8 mouse cellular contexts compared by ENCODE assay signal in the genomic region with DNA sequence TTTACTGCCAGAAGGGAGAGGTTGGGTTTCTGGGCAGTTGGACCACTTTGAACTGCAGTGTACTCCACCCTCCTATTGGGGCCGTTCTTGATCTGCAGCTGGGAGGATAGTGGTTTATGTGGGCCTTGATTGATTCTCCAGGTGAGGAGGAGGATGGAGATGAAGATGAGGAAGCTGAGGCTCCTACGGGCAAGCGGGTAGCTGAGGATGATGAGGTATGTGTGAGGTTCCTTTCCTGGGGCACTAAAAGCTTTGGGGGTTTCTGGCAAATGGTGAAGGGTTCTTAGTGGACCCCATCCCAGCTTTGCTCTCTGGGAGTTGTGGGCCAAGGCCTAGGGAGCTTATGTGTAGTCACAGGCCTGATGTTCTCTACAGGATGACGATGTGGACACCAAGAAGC. TPM values are rescaled to one million over a fixed set of nuclear protein-coding genes. Genes with fewer than 3 reads are reported as not detected.
A peak's percentile ranks its signal among the peaks of the same experiment; 100 is the strongest.
DNase-seq lines count a peak whose midpoint lies in the region; ATAC-seq and TF ChIP-seq lines count a peak whose summit lies in the region.

No protein-coding gene starts in this region.

- H3K4me1 ChIP-seq in heart, embryonic 11.5 days (ENCODE audit: control insufficient read depth, insufficient read depth, low read length) = peaks cover 30% of the 10 kb centered on the region
- H3K4me1 ChIP-seq in ES-Bruce4 (ENCODE audit: control insufficient read depth, insufficient read depth, low read length) = no peaks in the 10 kb centered on the region
- H3K4me1 ChIP-seq in hindbrain, embryonic 10.5 days (replicated peaks) = peaks cover 48% of the 10 kb centered on the region
- peaks cover 46% of the 10 kb centered on the region for H3K4me1 ChIP-seq in midbrain, embryonic 10.5 days

- WGBS in heart, embryonic 11.5 days (ENCODE audit: insufficient replicate concordance) = 62% methylated on average over 4 of the region's 4 CpGs
- WGBS in hindbrain, embryonic 10.5 days = 63% methylated on average over 4 of the region's 4 CpGs
- 58% methylated on average over 4 of the region's 4 CpGs for WGBS in midbrain, embryonic 10.5 days

- peak overlapping the region; percentile 90 for H3K4me2 ChIP-seq in heart, embryonic 11.5 days

- no peak overlapping the region for H3K27ac ChIP-seq in heart, embryonic 11.5 days (ENCODE audit: low read depth, low read length)
- peak overlapping the region; percentile 48 for H3K27ac ChIP-seq in ES-Bruce4 (ENCODE audit: insufficient read depth, low read length)
- H3K27ac ChIP-seq in hindbrain, embryonic 10.5 days = peak overlapping the region; percentile 99
- peak overlapping the region; percentile 100; the same call in 1 of the 2 replicates for H3K27ac ChIP-seq in midbrain, embryonic 10.5 days (replicated peaks)

- H3K9ac ChIP-seq in heart, embryonic 11.5 days (ENCODE audit: low read depth, low read length) = peak overlapping the region; percentile 100
- peak overlapping the region; percentile 99 for H3K9ac ChIP-seq in ES-Bruce4 (ENCODE audit: low read depth, poor library complexity, severe bottlenecking)

- no peak for TF ChIP-seq POLR2A in ES-Bruce4 (IDR thresholded peaks at IDR 0.05; ENCODE audit: insufficient read depth, low read length)

- TF ChIP-seq EP300 in ES-Bruce4 (IDR thresholded peaks at IDR 0.05; ENCODE audit: insufficient read depth, low read depth, low read length) = no peak

- no peaks in the 10 kb centered on the region for H3K27me3 ChIP-seq in heart, embryonic 11.5 days (ENCODE audit: control insufficient read depth, insufficient read depth, low read length)
- no peaks in the 10 kb centered on the region for H3K27me3 ChIP-seq in ES-Bruce4 (ENCODE audit: control insufficient read depth, insufficient read depth, low read length, poor library complexity, severe bottlenecking)
- no peaks in the 10 kb centered on the region for H3K27me3 ChIP-seq in hindbrain, embryonic 10.5 days (ENCODE audit: insufficient read depth, poor library complexity, severe bottlenecking)
- H3K27me3 ChIP-seq in midbrain, embryonic 10.5 days (ENCODE audit: low read depth, poor library complexity, severe bottlenecking) = no peaks in the 10 kb centered on the region

- no peak for DNase-seq in heart, adult 9 months (ENCODE audit: low spot score in 2 of 2)
- DNase-seq in hindbrain, embryonic 10.5 days (ENCODE audit: low spot score) = no peak
- DNase-seq in midbrain, embryonic 10.5 days (ENCODE audit: low spot score) = peak; percentile 15
- no peak for DNase-seq in left cerebral cortex, adult 18-20 months (ENCODE audit: low spot score in 2 of 2)
- no peak for DNase-seq in layer of hippocampus, adult 9-10 months (ENCODE audit: low spot score)
- DNase-seq in thymus, postnatal 0 days (ENCODE audit: low spot score) = no peak

- ATAC-seq in heart, embryonic 11.5 days (replicated peaks; ENCODE audit: insufficient number of reproducible peaks, low FRiP score, low TSS enrichment) = no peak

- H3K9me3 ChIP-seq in heart, embryonic 11.5 days (replicated peaks; ENCODE audit: control insufficient read depth, low read length) = no peaks in the 10 kb centered on the region
- H3K9me3 ChIP-seq in ES-Bruce4 (replicated peaks; ENCODE audit: control insufficient read depth, insufficient read depth, low read length, poor library complexity, severe bottlenecking) = no peaks in the 10 kb centered on the region
- H3K9me3 ChIP-seq in hindbrain, embryonic 10.5 days = no peaks in the 10 kb centered on the region
- H3K9me3 ChIP-seq in midbrain, embryonic 10.5 days (replicated peaks) = no peaks in the 10 kb centered on the region

- TF ChIP-seq CTCF in ES-Bruce4 (IDR thresholded peaks at IDR 0.05; ENCODE audit: low read depth, low read length) = no peak

- H3K4me3 ChIP-seq in heart, embryonic 11.5 days (ENCODE audit: low read depth, low read length) = peak overlapping the region; percentile 100
- H3K4me3 ChIP-seq in ES-Bruce4 (ENCODE audit: low read depth, low read length) = peak overlapping the region; percentile 97
- H3K4me3 ChIP-seq in hindbrain, embryonic 10.5 days = peak overlapping the region; percentile 68
- H3K4me3 ChIP-seq in midbrain, embryonic 10.5 days = peak overlapping the region; percentile 90

- H3K36me3 ChIP-seq in heart, embryonic 11.5 days (ENCODE audit: control insufficient read depth, insufficient read depth, low read length) = peaks cover 6% of the 10 kb centered on the region; the same call in 1 of the 2 replicates
- H3K36me3 ChIP-seq in ES-Bruce4 (ENCODE audit: control insufficient read depth, insufficient read depth, low read length, poor library complexity, severe bottlenecking) = peaks cover 36% of the 10 kb centered on the region
- H3K36me3 ChIP-seq in hindbrain, embryonic 10.5 days = peaks cover 49% of the 10 kb centered on the region
- H3K36me3 ChIP-seq in midbrain, embryonic 10.5 days = peaks cover 49% of the 10 kb centered on the region

RNA-seq across cellular contexts. Expression of gene Ptma, which starts 3.1 kb away (rescaled TPM):
- 1,195 and 1,343 TPM in 2 replicates for polyA plus RNA-seq in heart, embryonic 11.5 days (2014; fragmentation: Nextera tagmentation; extraction: Ambion mirVana)
- 3,893 and 3,930 TPM in 2 replicates for polyA plus RNA-seq in ES-Bruce4 (2011; ENCODE audit: insufficient read depth, insufficient read length, low read depth, missing spikeins)
- 2,611 and 3,050 TPM in 2 replicates for polyA plus RNA-seq in hindbrain, embryonic 10.5 days (2016; fragmentation: Nextera tagmentation; extraction: Ambion mirVana)
- polyA plus RNA-seq in midbrain, embryonic 10.5 days (2016; fragmentation: Nextera tagmentation; extraction: Ambion mirVana) = 2,732 and 2,904 TPM in 2 replicates
- 100 to 1,000 TPM; 356 to 357 TPM for total RNA-seq in left cerebral cortex, adult 18-20 months (2021)
- 3,795 and 4,477 TPM in 2 replicates for polyA plus RNA-seq in thymus, postnatal 0 days (2015; fragmentation: Nextera tagmentation; extraction: Ambion mirVana)

RNA-seq across cellular contexts. Expression of gene Pde6d, which starts 52.8 kb away (rescaled TPM):
- polyA plus RNA-seq in heart, embryonic 11.5 days (2014; fragmentation: Nextera tagmentation; extraction: Ambion mirVana) = 71.4 and 71.6 TPM in 2 replicates
- 23.5 and 30.1 TPM in 2 replicates for polyA plus RNA-seq in ES-Bruce4 (2011; ENCODE audit: insufficient read depth, insufficient read length, low read depth, missing spikeins)
- 75.1 and 87.1 TPM in 2 replicates for polyA plus RNA-seq in hindbrain, embryonic 10.5 days (2016; fragmentation: Nextera tagmentation; extraction: Ambion mirVana)
- 78.3 and 78.9 TPM in 2 replicates for polyA plus RNA-seq in midbrain, embryonic 10.5 days (2016; fragmentation: Nextera tagmentation; extraction: Ambion mirVana)
- total RNA-seq in left cerebral cortex, adult 18-20 months (2021) = 10 to 100 TPM; 50.6 to 51.6 TPM
- polyA plus RNA-seq in thymus, postnatal 0 days (2015; fragmentation: Nextera tagmentation; extraction: Ambion mirVana) = 52.2 and 55.4 TPM in 2 replicates

RNA-seq across cellular contexts. Expression of gene Cops7b, which starts 53.1 kb away (rescaled TPM):
- polyA plus RNA-seq in heart, embryonic 11.5 days (2014; fragmentation: Nextera tagmentation; extraction: Ambion mirVana) = 27.2 and 30.0 TPM in 2 replicates
- polyA plus RNA-seq in ES-Bruce4 (2011; ENCODE audit: insufficient read depth, insufficient read length, low read depth, missing spikeins) = 31.7 and 36.2 TPM in 2 replicates
- polyA plus RNA-seq in hindbrain, embryonic 10.5 days (2016; fragmentation: Nextera tagmentation; extraction: Ambion mirVana) = 76.2 and 82.4 TPM in 2 replicates
- polyA plus RNA-seq in midbrain, embryonic 10.5 days (2016; fragmentation: Nextera tagmentation; extraction: Ambion mirVana) = 72.3 and 73.5 TPM in 2 replicates
- 10 to 100 TPM; 24.1 to 24.2 TPM for total RNA-seq in left cerebral cortex, adult 18-20 months (2021)
- 35.2 and 36.5 TPM in 2 replicates for polyA plus RNA-seq in thymus, postnatal 0 days (2015; fragmentation: Nextera tagmentation; extraction: Ambion mirVana)
